Mouse (Mus musculus) heart, embryonic 13.5 days (tissue): ENCODE data around the gene Zfp362. TPM values are rescaled to one million over a fixed set of nuclear protein-coding genes. Genes with fewer than 3 reads are reported as not detected.

Experiments used
- ATAC-seq: fragments of 200-750 bp; cut with Nextera tagmentation; 2 replicates; pipeline ENCODE4 v1.8.0; 2017; ENCODE audit warnings: moderate TSS enrichment; ENCODE audit not compliant: insufficient number of reproducible peaks, low FRiP score, low TSS enrichment; ENCODE audit errors: extremely low read depth
- H3K27ac ChIP-seq: fragments of 300-500 bp; sonication (generic); replicated peaks from 2 replicates; pipeline ENCODE4 v1.5.1; 2015; ENCODE audit warnings: moderate library complexity, mild to moderate bottlenecking, inconsistent platforms
- H3K27me3 ChIP-seq: fragments of 300-500 bp; sonication (generic); replicated peaks from 2 replicates; pipeline ENCODE4 v1.6.1; 2015; ENCODE audit warnings: mild to moderate bottlenecking, inconsistent platforms
- H3K36me3 ChIP-seq: fragments of 300-500 bp; sonication (generic); 2 replicates; pipeline ENCODE4 v1.6.1; 2015; ENCODE audit warnings: mild to moderate bottlenecking, inconsistent platforms
- H3K4me1 ChIP-seq: fragments of 300-500 bp; sonication (generic); 2 replicates; pipeline ENCODE4 v1.6.1; 2015; ENCODE audit warnings: inconsistent platforms
- H3K4me2 ChIP-seq: fragments of 300-500 bp; sonication (generic); 2 replicates; pipeline ENCODE4 v1.6.1; 2015; ENCODE audit warnings: inconsistent platforms, mild to moderate bottlenecking, moderate library complexity
- H3K4me3 ChIP-seq: fragments of 300-500 bp; sonication (generic); 2 replicates; pipeline ENCODE4 v1.5.1; 2015; ENCODE audit warnings: moderate library complexity, mild to moderate bottlenecking, inconsistent platforms
- H3K9ac ChIP-seq: fragments of 300-500 bp; sonication (generic); 2 replicates; pipeline ENCODE4 v1.6.1; 2015; ENCODE audit warnings: inconsistent platforms, mild to moderate bottlenecking, moderate library complexity
- H3K9me3 ChIP-seq: fragments of 300-500 bp; sonication (generic); 2 replicates; pipeline ENCODE4 v1.6.1; 2016; ENCODE audit warnings: inconsistent platforms
- WGBS: fragments of 180-500 bp; shearing (Covaris S2); methylation state at CpG from one replicate; pipeline ENCODE4 v1.1.7; 2015; ENCODE audit warnings: mixed read lengths; 5-methylcytosine and 5-hydroxymethylcytosine counted together
- polyA plus RNA-seq: library from polyadenylated mRNA; unstranded; fragments of >200 nt; fragmentation: Nextera tagmentation; extraction: Ambion mirVana; gene quantifications from 2 replicates; pipeline ENCODE4 v1.2.1, GENCODE M21; 2015

Zfp362 gene
- polyA plus RNA-seq, 1 experiment from 2014 or later: 20.9 TPM

- Histone ChIP-seq H3K27ac (no peak overlapping the region), H3K27me3 (no peaks in the 10 kb centered on the region), H3K4me2 (no peak overlapping the region), H3K4me3 (no peak overlapping the region), H3K4me1 (peaks cover 77% of the 10 kb centered on the region), H3K36me3 (peaks cover 21% of the 10 kb centered on the region), H3K9ac (no peak overlapping the region), H3K9me3 (no peaks in the 10 kb centered on the region)
- ATAC-seq: no peak
- WGBS: 76% methylated on average over 8 of the region's 8 CpGs
These were observed 9.1 kb downstream of the Zfp362 start for GRCm38 (mm10) chr4:128796788-128797187.

DNA sequence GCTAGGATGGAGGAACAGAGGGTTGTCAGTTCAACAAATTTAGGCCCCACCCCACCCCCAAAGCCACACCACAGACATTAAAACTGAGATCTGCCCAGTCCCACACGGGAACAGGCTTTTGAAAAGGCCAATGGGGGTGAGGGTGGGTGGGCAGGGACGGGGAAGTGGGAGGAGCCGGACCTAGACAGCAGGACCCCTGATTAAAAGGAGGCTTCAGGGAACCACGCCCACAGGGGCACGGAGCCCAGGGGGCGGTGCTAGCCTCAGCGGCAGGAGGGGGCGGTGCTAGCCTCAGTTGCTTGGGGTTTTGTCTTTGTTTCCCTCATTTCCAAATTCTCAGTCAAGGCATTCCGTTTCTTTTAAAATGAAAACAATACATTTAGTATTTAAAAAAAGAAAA lies 10.2 kb downstream of the Zfp362 start:
- H3K4me2 ChIP-seq: peak overlapping the region; percentile 36
- no peaks in the 10 kb centered on the region for H3K27me3 ChIP-seq
- no peaks in the 10 kb centered on the region for H3K9me3 ChIP-seq
- H3K4me3 ChIP-seq: no peak overlapping the region
- H3K4me1 ChIP-seq: peaks cover 66% of the 10 kb centered on the region
- no peak for ATAC-seq
- H3K9ac ChIP-seq: no peak overlapping the region
- H3K27ac ChIP-seq: no peak overlapping the region
- 9% methylated on average over 9 of the region's 9 CpGs for WGBS
- H3K36me3 ChIP-seq: peaks cover 31% of the 10 kb centered on the region

DNA sequence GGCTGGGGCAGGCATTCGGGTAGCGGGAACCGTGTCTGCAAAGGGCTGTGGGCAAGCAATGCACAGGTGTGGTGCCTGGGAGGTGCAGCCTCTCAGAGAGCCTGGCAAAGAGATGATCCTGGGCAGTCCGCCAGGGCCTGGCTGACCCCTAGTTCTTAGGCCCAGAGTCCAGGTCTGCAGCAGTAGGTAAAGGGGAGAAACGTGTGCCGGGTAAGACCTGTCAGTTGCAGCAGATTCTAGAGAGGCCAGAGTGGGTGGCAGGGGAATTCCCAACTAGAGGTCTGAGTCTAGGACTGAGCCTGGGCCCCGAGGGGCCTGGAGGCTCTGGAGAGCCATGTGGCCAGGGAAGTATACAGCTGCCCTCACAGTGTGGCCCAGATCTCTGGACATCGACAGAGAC lies 11.6 kb downstream of the Zfp362 start:
- Histone ChIP-seq H3K4me3 (no peak overlapping the region), H3K27ac (peak overlapping the region; percentile 74), H3K9ac (peak overlapping the region; percentile 19; the same call in 1 of the 2 replicates), H3K27me3 (no peaks in the 10 kb centered on the region), H3K9me3 (no peaks in the 10 kb centered on the region), H3K4me2 (no peak overlapping the region), H3K36me3 (peaks cover 42% of the 10 kb centered on the region), H3K4me1 (peaks cover 59% of the 10 kb centered on the region)
- no peak for ATAC-seq
- 79% methylated on average over 8 of the region's 8 CpGs for WGBS

- Histone ChIP-seq H3K27me3 (no peaks in the 10 kb centered on the region), H3K4me3 (no peak overlapping the region), H3K36me3 (peaks cover 43% of the 10 kb centered on the region), H3K4me2 (no peak overlapping the region), H3K27ac (peak overlapping the region; percentile 74), H3K4me1 (peaks cover 54% of the 10 kb centered on the region), H3K9ac (no peak overlapping the region), H3K9me3 (no peaks in the 10 kb centered on the region)
- WGBS: 0% methylated on average over 1 of the region's 1 CpGs
- 0 out of 2 replicates have a peak, but pooled peaks have one; percentile 31 for ATAC-seq
These were observed 12.1 kb downstream of the Zfp362 start for GRCm38 (mm10) chr4:128793710-128794109.

- 48% methylated on average over 18 of the region's 18 CpGs for WGBS
- Histone ChIP-seq H3K4me1 (peaks cover 14% of the 10 kb centered on the region), H3K4me3 (no peak overlapping the region), H3K27me3 (no peaks in the 10 kb centered on the region), H3K27ac (no peak overlapping the region), H3K4me2 (no peak overlapping the region), H3K36me3 (peaks cover 82% of the 10 kb centered on the region), H3K9ac (no peak overlapping the region), H3K9me3 (no peaks in the 10 kb centered on the region)
- ATAC-seq: no peak
These were observed 16.2 kb downstream of the Zfp362 start for GRCm38 (mm10) chr4:128789646-128790045.

- Histone ChIP-seq H3K9ac (no peak overlapping the region), H3K36me3 (peaks cover 87% of the 10 kb centered on the region), H3K4me3 (no peak overlapping the region), H3K4me2 (no peak overlapping the region), H3K27me3 (no peaks in the 10 kb centered on the region), H3K9me3 (no peaks in the 10 kb centered on the region), H3K27ac (no peak overlapping the region), H3K4me1 (peaks cover 3% of the 10 kb centered on the region; the same call in 1 of the 2 replicates)
- WGBS: 92% methylated on average over 4 of the region's 4 CpGs
- no peak for ATAC-seq
These were observed 17.7 kb downstream of the Zfp362 start for GRCm38 (mm10) chr4:128788108-128788507.

DNA sequence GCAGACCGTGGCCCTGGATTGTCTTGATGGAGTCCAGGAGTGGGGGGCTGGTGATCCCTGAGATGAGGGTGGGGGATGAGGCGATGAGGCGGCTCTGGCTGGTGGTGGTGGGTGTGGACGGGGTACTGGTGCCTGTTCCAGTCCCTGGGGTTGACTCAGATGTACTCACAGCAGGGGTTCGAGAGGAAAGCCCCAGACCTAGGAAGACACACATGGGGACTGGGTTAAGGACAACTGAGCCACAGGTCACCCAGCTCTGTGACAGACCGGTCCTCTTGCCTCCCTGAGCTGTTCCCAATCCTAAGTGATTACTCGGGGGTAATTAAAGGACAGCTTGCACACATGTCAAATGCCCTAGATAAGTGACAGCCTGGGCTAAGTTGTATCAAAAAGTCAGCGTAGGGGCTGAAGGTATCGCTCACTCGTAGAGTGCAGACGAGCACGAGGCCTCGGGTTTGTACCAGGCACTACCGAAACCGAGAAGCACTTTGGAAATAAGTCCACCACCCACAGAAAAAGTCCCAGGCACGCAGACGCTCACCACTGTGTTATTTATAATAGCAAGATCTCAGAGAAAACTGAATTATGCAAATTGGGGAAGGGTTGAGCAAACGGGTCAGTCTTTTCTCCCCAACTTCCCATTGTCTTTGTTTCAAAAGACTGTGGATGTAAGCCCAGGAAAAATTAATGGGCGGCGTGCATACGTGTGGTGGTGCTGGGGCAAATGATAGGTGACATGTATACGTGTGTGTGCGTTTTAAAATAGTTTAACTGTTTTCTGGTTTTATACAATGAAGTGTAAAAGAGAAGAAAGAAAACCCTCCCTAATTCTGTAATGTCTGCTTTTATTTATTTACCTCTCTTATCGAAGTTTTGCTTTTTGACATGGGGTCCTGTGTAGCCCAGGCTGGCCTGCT lies 18.6 kb downstream of the Zfp362 start:
- Histone ChIP-seq H3K27me3 (no peaks in the 10 kb centered on the region), H3K4me1 (peaks cover 11% of the 10 kb centered on the region; the same call in 1 of the 2 replicates), H3K27ac (no peak overlapping the region), H3K36me3 (peaks cover 89% of the 10 kb centered on the region), H3K9ac (no peak overlapping the region), H3K4me3 (no peak overlapping the region), H3K9me3 (no peaks in the 10 kb centered on the region), H3K4me2 (no peak overlapping the region)
- 85% methylated on average over 24 of the region's 24 CpGs for WGBS
- no peak for ATAC-seq

- Histone ChIP-seq H3K36me3 (peaks cover 90% of the 10 kb centered on the region), H3K4me3 (no peak overlapping the region), H3K9me3 (no peaks in the 10 kb centered on the region), H3K27ac (no peak overlapping the region), H3K4me2 (no peak overlapping the region), H3K9ac (no peak overlapping the region), H3K27me3 (no peaks in the 10 kb centered on the region), H3K4me1 (peaks cover 16% of the 10 kb centered on the region; the same call in 1 of the 2 replicates)
- WGBS: 86% methylated on average over 11 of the region's 11 CpGs
- no peak for ATAC-seq
These were observed 19.8 kb downstream of the Zfp362 start for GRCm38 (mm10) chr4:128785921-128786654.

DNA sequence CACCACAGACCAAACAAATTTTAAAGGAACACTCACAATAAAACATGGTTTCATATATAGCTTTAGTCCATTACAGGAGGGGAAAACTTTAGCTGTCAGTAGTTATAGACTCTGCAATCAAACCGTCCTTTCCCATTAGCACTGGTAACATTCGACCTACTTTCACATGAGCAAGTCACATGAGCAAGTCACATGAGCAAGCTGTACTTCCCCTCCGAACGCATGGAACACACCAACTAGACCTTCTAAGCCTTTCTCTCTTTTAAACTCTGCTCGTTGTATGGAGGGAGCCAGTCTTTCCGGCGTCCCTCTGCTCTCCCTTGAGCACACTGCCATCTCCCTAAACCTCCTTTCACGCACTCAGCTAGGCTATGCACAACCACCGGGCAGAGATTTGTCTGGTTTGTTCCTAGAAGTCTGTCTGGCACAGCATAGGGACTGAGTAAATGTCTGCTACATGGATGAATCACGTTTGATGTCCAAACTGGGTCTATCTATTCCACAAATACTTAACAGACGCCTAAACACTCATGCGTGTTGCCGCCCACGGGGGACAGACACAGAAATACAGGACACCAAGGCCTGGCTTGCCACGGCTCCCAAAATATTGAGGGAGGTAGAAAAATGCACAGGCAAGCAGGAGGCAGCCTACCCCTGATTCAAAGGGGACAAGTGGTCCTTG lies 20.8 kb downstream of the Zfp362 start:
- Histone ChIP-seq H3K4me1 (peaks cover 16% of the 10 kb centered on the region; the same call in 1 of the 2 replicates), H3K36me3 (peaks cover 93% of the 10 kb centered on the region), H3K4me3 (no peak overlapping the region), H3K27ac (no peak overlapping the region), H3K9ac (no peak overlapping the region), H3K4me2 (no peak overlapping the region), H3K27me3 (no peaks in the 10 kb centered on the region), H3K9me3 (no peaks in the 10 kb centered on the region)
- no peak for ATAC-seq
- 87% methylated on average over 15 of the region's 15 CpGs for WGBS

GRCm38 (mm10) chr4:128782645-128783044 lies 23.2 kb downstream of the Zfp362 start:
- Histone ChIP-seq H3K36me3 (peaks cover 98% of the 10 kb centered on the region), H3K9ac (no peak overlapping the region), H3K4me1 (peaks cover 16% of the 10 kb centered on the region; the same call in 1 of the 2 replicates), H3K4me3 (no peak overlapping the region), H3K9me3 (no peaks in the 10 kb centered on the region), H3K27me3 (no peaks in the 10 kb centered on the region), H3K4me2 (no peak overlapping the region), H3K27ac (no peak overlapping the region)
- ATAC-seq: no peak
- 31% methylated on average over 4 of the region's 4 CpGs for WGBS

- no peaks in the 10 kb centered on the region for H3K27me3 ChIP-seq
- WGBS: 74% methylated on average over 7 of the region's 7 CpGs
- no peak for ATAC-seq
- H3K36me3 ChIP-seq: peaks cover 98% of the 10 kb centered on the region
- H3K4me1 ChIP-seq: peaks cover 16% of the 10 kb centered on the region; the same call in 1 of the 2 replicates
- no peak overlapping the region for H3K27ac ChIP-seq
- H3K4me2 ChIP-seq: no peak overlapping the region
- no peaks in the 10 kb centered on the region for H3K9me3 ChIP-seq
- no peak overlapping the region for H3K9ac ChIP-seq
- H3K4me3 ChIP-seq: no peak overlapping the region
These were observed 23.8 kb downstream of the Zfp362 start for GRCm38 (mm10) chr4:128782037-128782436.
